Mouse (Mus musculus) brain, embryonic 14.5 days (tissue): ENCODE results near the gene Magi2.

ENCODE experiments used
- CTCF ChIP-seq: fragments of 200-500 bp; IDR thresholded peaks from 2 replicates; pipeline ENCODE4 v1.5.1; 2012; ENCODE audit warnings: inconsistent platforms, mild to moderate bottlenecking, moderate library complexity, borderline replicate concordance; ENCODE audit not compliant: insufficient read depth, insufficient read length; ENCODE audit errors: extremely low read depth
- POLR2A ChIP-seq: fragments of 200-500 bp; IDR thresholded peaks from 2 replicates; pipeline ENCODE4 v1.6.1; 2012; ENCODE audit warnings: mild to moderate bottlenecking, inconsistent platforms, borderline replicate concordance; ENCODE audit not compliant: poor library complexity, insufficient read depth, insufficient read length, severe bottlenecking; ENCODE audit errors: extremely low read depth

GRCm38 (mm10) chr5:20609206-20609935, 1382.5 kb downstream of the Magi2 start:
- TF ChIP-seq POLR2A (no peak), CTCF (no peak)
